Mouse (Mus musculus): Measurements from ENCODE around the gene Nrcam. TPM values are rescaled to one million over a fixed set of nuclear protein-coding genes. Genes with fewer than 3 reads are reported as not detected.

The Nrcam gene
- polyA plus RNA-seq, 1 experiment from 2014 or later = 0.70 TPM

- no peaks in the 10 kb centered on the region for H3K27me3 ChIP-seq (replicated peaks; ENCODE audit: control insufficient read depth, insufficient read depth, low read length)
- DNase-seq (ENCODE audit: low spot score) (no peak), ATAC-seq (replicated peaks; ENCODE audit: low FRiP score) (no peak)
- H3K4me1 ChIP-seq (replicated peaks; ENCODE audit: control insufficient read depth, insufficient read depth, low read length) = no peaks in the 10 kb centered on the region
- no peak overlapping the region for H3K4me3 ChIP-seq (ENCODE audit: low read depth, low read length)
- no peaks in the 10 kb centered on the region for H3K9me3 ChIP-seq (ENCODE audit: control insufficient read depth, low read length)
- H3K4me2 ChIP-seq = no peak overlapping the region
- H3K9ac ChIP-seq (ENCODE audit: low read depth, low read length) = no peak overlapping the region
- WGBS = 83% methylated on average over 4 of the region's 4 CpGs
- no peak overlapping the region for H3K27ac ChIP-seq (ENCODE audit: low read depth, low read length)
- no peaks in the 10 kb centered on the region for H3K36me3 ChIP-seq (ENCODE audit: control insufficient read depth, insufficient read depth, low read length)
Observed at GRCm38 (mm10) chr12:44409786-44410185, 81.1 kb downstream of the Nrcam start.

GRCm38 (mm10) chr12:44411031-44411430 lies 82.3 kb downstream of the Nrcam start:
- DNase-seq (ENCODE audit: low spot score) (no peak), ATAC-seq (replicated peaks; ENCODE audit: low FRiP score) (no peak)
- no peaks in the 10 kb centered on the region for H3K36me3 ChIP-seq (ENCODE audit: control insufficient read depth, insufficient read depth, low read length)
- H3K27me3 ChIP-seq (replicated peaks; ENCODE audit: control insufficient read depth, insufficient read depth, low read length) = no peaks in the 10 kb centered on the region
- no peak overlapping the region for H3K4me3 ChIP-seq (ENCODE audit: low read depth, low read length)
- H3K4me2 ChIP-seq = no peak overlapping the region
- no peak overlapping the region for H3K27ac ChIP-seq (ENCODE audit: low read depth, low read length)
- 58% methylated on average over 3 of the region's 3 CpGs for WGBS
- no peak overlapping the region for H3K9ac ChIP-seq (ENCODE audit: low read depth, low read length)
- no peaks in the 10 kb centered on the region for H3K9me3 ChIP-seq (ENCODE audit: control insufficient read depth, low read length)
- H3K4me1 ChIP-seq (replicated peaks; ENCODE audit: control insufficient read depth, insufficient read depth, low read length) = no peaks in the 10 kb centered on the region

- Histone ChIP-seq H3K4me3 (ENCODE audit: low read depth, low read length) (no peak overlapping the region), H3K9me3 (ENCODE audit: control insufficient read depth, low read length) (no peaks in the 10 kb centered on the region), H3K36me3 (ENCODE audit: control insufficient read depth, insufficient read depth, low read length) (no peaks in the 10 kb centered on the region), H3K9ac (ENCODE audit: low read depth, low read length) (no peak overlapping the region), H3K4me1 (replicated peaks; ENCODE audit: control insufficient read depth, insufficient read depth, low read length) (no peaks in the 10 kb centered on the region), H3K27ac (ENCODE audit: low read depth, low read length) (no peak overlapping the region), H3K27me3 (replicated peaks; ENCODE audit: control insufficient read depth, insufficient read depth, low read length) (no peaks in the 10 kb centered on the region), H3K4me2 (no peak overlapping the region)
- DNase-seq (ENCODE audit: low spot score) (no peak), ATAC-seq (replicated peaks; ENCODE audit: low FRiP score) (no peak)
- WGBS = 63% methylated on average over 4 of the region's 4 CpGs
Observed at GRCm38 (mm10) chr12:44422154-44422866, 93.6 kb downstream of the Nrcam start.

- no peaks in the 10 kb centered on the region for H3K36me3 ChIP-seq (ENCODE audit: control insufficient read depth, insufficient read depth, low read length)
Observed at GRCm38 (mm10) chr12:44422867-44423255, 94.2 kb downstream of the Nrcam start.

GRCm38 (mm10) chr12:44424011-44424410 lies 95.3 kb downstream of the Nrcam start:
- H3K4me2 ChIP-seq = no peak overlapping the region
- H3K9me3 ChIP-seq (ENCODE audit: control insufficient read depth, low read length) = no peaks in the 10 kb centered on the region
- no peak overlapping the region for H3K27ac ChIP-seq (ENCODE audit: low read depth, low read length)
- 79% methylated on average over 3 of the region's 3 CpGs for WGBS
- ATAC-seq (replicated peaks; ENCODE audit: low FRiP score) (no peak), DNase-seq (ENCODE audit: low spot score) (no peak)
- H3K4me1 ChIP-seq (replicated peaks; ENCODE audit: control insufficient read depth, insufficient read depth, low read length) = no peaks in the 10 kb centered on the region
- H3K27me3 ChIP-seq (replicated peaks; ENCODE audit: control insufficient read depth, insufficient read depth, low read length) = no peaks in the 10 kb centered on the region
- no peak overlapping the region for H3K9ac ChIP-seq (ENCODE audit: low read depth, low read length)
- H3K36me3 ChIP-seq (ENCODE audit: control insufficient read depth, insufficient read depth, low read length) = no peaks in the 10 kb centered on the region
- no peak overlapping the region for H3K4me3 ChIP-seq (ENCODE audit: low read depth, low read length)

More at GRCm38 (mm10) chr12:44422867-44423255, 94.2 kb downstream of the Nrcam start:
- Histone ChIP-seq H3K9ac (ENCODE audit: low read depth, low read length) (no peak overlapping the region), H3K27ac (ENCODE audit: low read depth, low read length) (no peak overlapping the region), H3K4me2 (no peak overlapping the region), H3K27me3 (replicated peaks; ENCODE audit: control insufficient read depth, insufficient read depth, low read length) (no peaks in the 10 kb centered on the region), H3K4me1 (replicated peaks; ENCODE audit: control insufficient read depth, insufficient read depth, low read length) (no peaks in the 10 kb centered on the region), H3K4me3 (ENCODE audit: low read depth, low read length) (no peak overlapping the region), H3K9me3 (ENCODE audit: control insufficient read depth, low read length) (no peaks in the 10 kb centered on the region)
- 76% methylated on average over 4 of the region's 4 CpGs for WGBS
- DNase-seq (ENCODE audit: low spot score) (no peak), ATAC-seq (replicated peaks; ENCODE audit: low FRiP score) (no peak)

- Histone ChIP-seq H3K9me3 (ENCODE audit: control insufficient read depth, low read length) (no peaks in the 10 kb centered on the region), H3K4me1 (replicated peaks; ENCODE audit: control insufficient read depth, insufficient read depth, low read length) (no peaks in the 10 kb centered on the region), H3K27me3 (replicated peaks; ENCODE audit: control insufficient read depth, insufficient read depth, low read length) (no peaks in the 10 kb centered on the region), H3K9ac (ENCODE audit: low read depth, low read length) (no peak overlapping the region), H3K4me2 (no peak overlapping the region), H3K4me3 (ENCODE audit: low read depth, low read length) (no peak overlapping the region), H3K36me3 (ENCODE audit: control insufficient read depth, insufficient read depth, low read length) (no peaks in the 10 kb centered on the region), H3K27ac (ENCODE audit: low read depth, low read length) (no peak overlapping the region)
- ATAC-seq (replicated peaks; ENCODE audit: low FRiP score) (no peak), DNase-seq (ENCODE audit: low spot score) (no peak)
- whole genome bisulfite sequencing = 9% methylated on average over 6 of the region's 6 CpGs
Observed at GRCm38 (mm10) chr12:44425040-44425439, 96.4 kb downstream of the Nrcam start.

GRCm38 (mm10) chr12:44430335-44430734 lies 101.7 kb downstream of the Nrcam start:
- no peak overlapping the region for H3K9ac ChIP-seq (ENCODE audit: low read depth, low read length)
- H3K27ac ChIP-seq (ENCODE audit: low read depth, low read length) = no peak overlapping the region
- no peak for DNase-seq (ENCODE audit: low spot score)
- no peaks in the 10 kb centered on the region for H3K9me3 ChIP-seq (ENCODE audit: control insufficient read depth, low read length)
- no peak overlapping the region for H3K4me3 ChIP-seq (ENCODE audit: low read depth, low read length)
- H3K4me1 ChIP-seq (replicated peaks; ENCODE audit: control insufficient read depth, insufficient read depth, low read length) = no peaks in the 10 kb centered on the region
- no peaks in the 10 kb centered on the region for H3K36me3 ChIP-seq (ENCODE audit: control insufficient read depth, insufficient read depth, low read length)
- no peak for ATAC-seq (replicated peaks; ENCODE audit: low FRiP score)
- H3K4me2 ChIP-seq = no peak overlapping the region
- H3K27me3 ChIP-seq (replicated peaks; ENCODE audit: control insufficient read depth, insufficient read depth, low read length) = no peaks in the 10 kb centered on the region
- WGBS = 82% methylated on average over 6 of the region's 6 CpGs

- 76% methylated on average over 7 of the region's 7 CpGs for WGBS
- H3K4me3 ChIP-seq (ENCODE audit: low read depth, low read length) = no peak overlapping the region
- H3K9ac ChIP-seq (ENCODE audit: low read depth, low read length) = no peak overlapping the region
- no peak for ATAC-seq (replicated peaks; ENCODE audit: low FRiP score)
- no peaks in the 10 kb centered on the region for H3K36me3 ChIP-seq (ENCODE audit: control insufficient read depth, insufficient read depth, low read length)
- no peak for DNase-seq (ENCODE audit: low spot score)
- H3K4me1 ChIP-seq (replicated peaks; ENCODE audit: control insufficient read depth, insufficient read depth, low read length) = no peaks in the 10 kb centered on the region
- H3K27me3 ChIP-seq (replicated peaks; ENCODE audit: control insufficient read depth, insufficient read depth, low read length) = no peaks in the 10 kb centered on the region
- H3K4me2 ChIP-seq = no peak overlapping the region
- no peak overlapping the region for H3K27ac ChIP-seq (ENCODE audit: low read depth, low read length)
- H3K9me3 ChIP-seq (ENCODE audit: control insufficient read depth, low read length) = no peaks in the 10 kb centered on the region
Observed at GRCm38 (mm10) chr12:44430996-44431395, 102.3 kb downstream of the Nrcam start.

- Histone ChIP-seq H3K9me3 (ENCODE audit: control insufficient read depth, low read length) (no peaks in the 10 kb centered on the region), H3K27me3 (replicated peaks; ENCODE audit: control insufficient read depth, insufficient read depth, low read length) (no peaks in the 10 kb centered on the region), H3K4me2 (no peak overlapping the region), H3K4me3 (ENCODE audit: low read depth, low read length) (no peak overlapping the region), H3K9ac (ENCODE audit: low read depth, low read length) (no peak overlapping the region), H3K36me3 (ENCODE audit: control insufficient read depth, insufficient read depth, low read length) (no peaks in the 10 kb centered on the region), H3K4me1 (replicated peaks; ENCODE audit: control insufficient read depth, insufficient read depth, low read length) (no peaks in the 10 kb centered on the region), H3K27ac (ENCODE audit: low read depth, low read length) (no peak overlapping the region)
- ATAC-seq (replicated peaks; ENCODE audit: low FRiP score) = no peak
- 79% methylated on average over 3 of the region's 3 CpGs for WGBS
- DNase-seq (ENCODE audit: low spot score) = no peak
Observed at GRCm38 (mm10) chr12:44432727-44433126, 104.0 kb downstream of the Nrcam start.
